Mouse (Mus musculus): ENCODE measurements around the gene Gm29427.

DNA sequence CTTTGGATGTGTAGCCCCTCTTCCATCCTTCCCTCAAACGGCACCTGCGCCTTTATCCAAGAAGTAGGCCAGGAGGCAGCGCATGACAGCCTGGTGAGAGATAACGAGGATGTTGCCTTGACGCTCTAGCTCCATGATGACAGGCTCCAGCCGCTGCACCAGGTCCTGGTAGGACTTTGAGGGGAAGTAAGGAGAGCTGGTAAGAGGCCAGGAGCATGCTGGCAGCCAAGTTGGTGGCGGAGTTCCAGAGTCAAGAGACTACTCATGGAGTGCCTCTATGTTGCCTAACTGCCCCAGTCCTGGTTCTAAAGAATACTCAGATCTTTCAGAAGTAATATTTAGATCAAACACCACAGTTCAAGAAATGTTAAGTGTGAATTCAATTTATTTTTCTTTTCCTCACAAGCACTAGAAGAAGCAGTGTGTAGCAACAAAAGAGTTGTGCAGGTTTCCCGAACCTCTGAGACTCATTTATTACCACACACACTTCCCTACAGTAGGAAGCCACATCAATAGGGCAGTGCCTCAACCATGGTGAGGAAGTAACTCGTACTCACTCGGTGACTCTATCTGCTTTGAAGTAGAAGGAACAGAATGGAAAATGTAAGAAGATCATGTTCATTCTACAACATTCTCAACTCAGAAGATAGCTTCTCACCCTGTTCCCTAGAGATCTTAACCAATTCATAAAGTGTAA, 15.5 kb downstream of the Gm29427 start:
- TF ChIP-seq CTCF (IDR thresholded peaks at IDR 0.05; ENCODE audit: low read depth, low read length) (no peak), POLR2A (IDR thresholded peaks at IDR 0.05; ENCODE audit: insufficient read depth, low read length) (no peak), EP300 (IDR thresholded peaks at IDR 0.05; ENCODE audit: insufficient read depth, low read depth, low read length) (no peak)
